Mouse (Mus musculus) cerebellum, postnatal 10 days (tissue): ENCODE measurements around the gene Ppp2r3c.
A peak's percentile ranks its signal among the peaks of the same experiment; 100 is the strongest.
"Not testable (repeated sequence)": the region's sequence is repeated elsewhere in the genome, so short reads cannot be mapped to it uniquely, and the experiment has no call there.

Source experiments
- DNase-seq, 2 experiments: peaks; one replicate each; pipeline ENCODE4 v3.0.0; 2021; ENCODE audit warnings: mixed read lengths in 2 of 2

Ppp2r3c gene

GRCm38 (mm10) chr12:55302485-55303441, at the start of gene Ppp2r3c:
Ppp2r3c (minus strand) TSS chr12:55302998.
- peak; percentile 93 to 95 for DNase-seq

GRCm38 (mm10) chr12:55344583-55344982, 41.8 kb upstream of the Ppp2r3c start:
- DNase-seq: peak; percentile 5 to 6

- DNase-seq: no peak
Observed at GRCm38 (mm10) chr12:55343998-55344397, 41.2 kb upstream of the Ppp2r3c start.

- DNase-seq: not testable (repeated sequence)
Observed at GRCm38 (mm10) chr12:55343045-55343444, 40.2 kb upstream of the Ppp2r3c start.

- not testable (repeated sequence) for DNase-seq
Observed at GRCm38 (mm10) chr12:55338490-55338889, 35.7 kb upstream of the Ppp2r3c start.

GRCm38 (mm10) chr12:55333662-55334061, 30.9 kb upstream of the Ppp2r3c start:
- DNase-seq: no peak

- DNase-seq: no peak
Observed at GRCm38 (mm10) chr12:55329351-55329750, 26.6 kb upstream of the Ppp2r3c start.

GRCm38 (mm10) chr12:55328784-55329183, 26.0 kb upstream of the Ppp2r3c start:
- no peak for DNase-seq

GRCm38 (mm10) chr12:55325702-55326101, 22.9 kb upstream of the Ppp2r3c start:
- DNase-seq: no peak

- no peak for DNase-seq
Observed at GRCm38 (mm10) chr12:55321642-55322291, 19.0 kb upstream of the Ppp2r3c start.

- peak; percentile 85 to 92 for DNase-seq
Observed at GRCm38 (mm10) chr12:55315192-55315591, 12.4 kb upstream of the Ppp2r3c start.

- no peak for DNase-seq
Observed at GRCm38 (mm10) chr12:55313901-55314300, 11.1 kb upstream of the Ppp2r3c start.

GRCm38 (mm10) chr12:55311841-55312240, 9.0 kb upstream of the Ppp2r3c start:
- no peak for DNase-seq

- DNase-seq: no peak
Observed at GRCm38 (mm10) chr12:55309501-55309900, 6.7 kb upstream of the Ppp2r3c start.

GRCm38 (mm10) chr12:55308731-55309130, 5.9 kb upstream of the Ppp2r3c start:
- DNase-seq: no peak

- no peak for DNase-seq
Observed at GRCm38 (mm10) chr12:55307566-55307965, 4.8 kb upstream of the Ppp2r3c start.

- no peak for DNase-seq
Observed at GRCm38 (mm10) chr12:55306371-55306770, 3.6 kb upstream of the Ppp2r3c start.

- peak; percentile 16 to 27 for DNase-seq
Observed at GRCm38 (mm10) chr12:55301472-55302300, 1.1 kb downstream of the Ppp2r3c start.

GRCm38 (mm10) chr12:55300820-55301351, 1.9 kb downstream of the Ppp2r3c start:
- no peak for DNase-seq

GRCm38 (mm10) chr12:55299336-55299735, 3.5 kb downstream of the Ppp2r3c start, which contains the start of gene 1110008L16Rik:
1110008L16Rik (plus strand) TSS chr12:55299577.
- DNase-seq: no peak

- no peak for DNase-seq
Observed at GRCm38 (mm10) chr12:55298112-55298511, 4.7 kb downstream of the Ppp2r3c start.

GRCm38 (mm10) chr12:55277583-55277982, 25.2 kb downstream of the Ppp2r3c start:
- DNase-seq: not testable (repeated sequence)
